8 mouse cellular contexts compared by ENCODE assay signal in genomic region chr3:152396988-152397314, GRCm38 (mm10). TPM values are rescaled to one million over a fixed set of nuclear protein-coding genes. Genes with fewer than 3 reads are reported as not detected.
A peak's percentile ranks its signal among the peaks of the same experiment; 100 is the strongest.
DNase-seq lines count a peak whose midpoint lies in the region; ATAC-seq and TF ChIP-seq lines count a peak whose summit lies in the region.

No protein-coding gene starts in this region.

- intact Hi-C loops in heart, adult 2 months (cut with DNase I): loop anchor here (5.0 kb wide), 1 partner anchor 315 kb away; the partner anchor contains the start of gene Pigk
- intact Hi-C loops in heart, postnatal 25 days (cut with DNase I): loop anchor here (5.0 kb wide), 1 partner anchor 135 kb away; no protein-coding TSS in a partner anchor

- no peak for ATAC-seq in heart, embryonic 15.5 days (replicated peaks; ENCODE audit: insufficient number of reproducible peaks, insufficient read depth, low FRiP score, low read depth)
- no peak for ATAC-seq in liver, embryonic 15.5 days (ENCODE audit: insufficient read depth)
- no peak for ATAC-seq in stomach, embryonic 15.5 days (ENCODE audit: insufficient read depth, low FRiP score, low read depth)
- no peak for ATAC-seq in frontal cortex, adult (ENCODE audit: low TSS enrichment)

- TF ChIP-seq POLR2A in heart, adult 2 months (IDR thresholded peaks at IDR 0.05; ENCODE audit: insufficient read depth, low read depth, low read length): no peak
- TF ChIP-seq POLR2A in testis, adult 2 months (IDR thresholded peaks at IDR 0.05; ENCODE audit: control insufficient read depth, low read depth, low read length): no peak

- H3K9me3 ChIP-seq in heart, embryonic 15.5 days (replicated peaks): no peaks in the 10 kb centered on the region
- H3K9me3 ChIP-seq in liver, embryonic 15.5 days (replicated peaks): no peaks in the 10 kb centered on the region
- H3K9me3 ChIP-seq in stomach, embryonic 15.5 days: no peaks in the 10 kb centered on the region

- peak overlapping the region; percentile 81 for H3K4me2 ChIP-seq in heart, embryonic 15.5 days
- peak overlapping the region; percentile 93 for H3K4me2 ChIP-seq in liver, embryonic 15.5 days
- peak overlapping the region; percentile 72 for H3K4me2 ChIP-seq in stomach, embryonic 15.5 days

- TF ChIP-seq EP300 in heart, adult 2 months (IDR thresholded peaks at IDR 0.05; ENCODE audit: insufficient read depth, low read depth, low read length): no peak

- H3K27me3 ChIP-seq in heart, adult 2 months (ENCODE audit: control insufficient read depth, insufficient read depth, low read length): no peaks in the 10 kb centered on the region
- H3K27me3 ChIP-seq in testis, adult 2 months (ENCODE audit: control insufficient read depth, insufficient read depth, low read length): no peaks in the 10 kb centered on the region
- H3K27me3 ChIP-seq in heart, embryonic 15.5 days: no peaks in the 10 kb centered on the region
- no peaks in the 10 kb centered on the region for H3K27me3 ChIP-seq in liver, embryonic 15.5 days
- no peaks in the 10 kb centered on the region for H3K27me3 ChIP-seq in stomach, embryonic 15.5 days (replicated peaks)

- no peak for DNase-seq in heart, adult 2 months
- DNase-seq in heart, postnatal 25 days (ENCODE audit: low spot score): no peak
- no peak for DNase-seq in testis, postnatal 10 days (ENCODE audit: low spot score)

- H3K79me2 ChIP-seq in heart, adult 2 months (replicated peaks; ENCODE audit: control insufficient read depth, insufficient read depth, low read length): peaks cover 5% of the 10 kb centered on the region

- 1% methylated on average over 10 of the region's 10 CpGs for WGBS in heart, adult 2 months
- under 1% methylated on average over 10 of the region's 10 CpGs for WGBS in heart, embryonic 15.5 days
- WGBS in liver, embryonic 15.5 days (ENCODE audit: insufficient replicate concordance): under 1% methylated on average over 10 of the region's 10 CpGs
- under 1% methylated on average over 10 of the region's 10 CpGs for WGBS in stomach, embryonic 15.5 days

- H3K9ac ChIP-seq in heart, adult 2 months (ENCODE audit: low read depth, low read length): peak overlapping the region; percentile 93
- H3K9ac ChIP-seq in heart, embryonic 15.5 days: peak overlapping the region; percentile 94
- peak overlapping the region; percentile 91 for H3K9ac ChIP-seq in liver, embryonic 15.5 days
- H3K9ac ChIP-seq in stomach, embryonic 15.5 days: peak overlapping the region; percentile 85

- peak overlapping the region; percentile 70 for H3K4me3 ChIP-seq in heart, adult 2 months
- H3K4me3 ChIP-seq in testis, adult 2 months (ENCODE audit: control insufficient read depth, low read depth, low read length): peak overlapping the region; percentile 98
- H3K4me3 ChIP-seq in heart, embryonic 15.5 days: peak overlapping the region; percentile 91
- H3K4me3 ChIP-seq in liver, embryonic 15.5 days (replicated peaks): peak overlapping the region; percentile 99
- peak overlapping the region; percentile 87 for H3K4me3 ChIP-seq in stomach, embryonic 15.5 days (replicated peaks)

- peaks cover 13% of the 10 kb centered on the region for H3K36me3 ChIP-seq in heart, adult 2 months (ENCODE audit: control insufficient read depth, insufficient read depth, low read length)
- no peaks in the 10 kb centered on the region; the same call in 1 of the 2 replicates for H3K36me3 ChIP-seq in testis, adult 2 months (ENCODE audit: control insufficient read depth, insufficient read depth, low read length)
- peaks cover 7% of the 10 kb centered on the region for H3K36me3 ChIP-seq in heart, embryonic 15.5 days
- H3K36me3 ChIP-seq in liver, embryonic 15.5 days (replicated peaks): peaks cover 12% of the 10 kb centered on the region
- 0 out of 2 replicates have a peak, but pooled peaks cover 2% of the 10 kb centered on the region for H3K36me3 ChIP-seq in stomach, embryonic 15.5 days

- peak overlapping the region; percentile 69 for H3K27ac ChIP-seq in heart, adult 2 months
- H3K27ac ChIP-seq in testis, adult 2 months (ENCODE audit: control insufficient read depth, insufficient read depth, low read depth, low read length): peak overlapping the region; percentile 100
- H3K27ac ChIP-seq in heart, embryonic 15.5 days: peak overlapping the region; percentile 100
- H3K27ac ChIP-seq in liver, embryonic 15.5 days (replicated peaks): peak overlapping the region; percentile 98
- peak overlapping the region; percentile 99 for H3K27ac ChIP-seq in stomach, embryonic 15.5 days

- H3K4me1 ChIP-seq in heart, adult 2 months (ENCODE audit: control insufficient read depth, insufficient read depth, low read length): peaks cover 4% of the 10 kb centered on the region
- H3K4me1 ChIP-seq in testis, adult 2 months (ENCODE audit: control insufficient read depth, insufficient read depth, low read length): peaks cover 4% of the 10 kb centered on the region
- peaks cover 42% of the 10 kb centered on the region for H3K4me1 ChIP-seq in heart, embryonic 15.5 days (replicated peaks)
- peaks cover 53% of the 10 kb centered on the region for H3K4me1 ChIP-seq in liver, embryonic 15.5 days (replicated peaks)
- H3K4me1 ChIP-seq in stomach, embryonic 15.5 days: peaks cover 16% of the 10 kb centered on the region; the same call in 1 of the 2 replicates

- no peak for TF ChIP-seq CTCF in heart, adult 2 months (IDR thresholded peaks at IDR 0.05)
- TF ChIP-seq CTCF in testis, adult 2 months (IDR thresholded peaks at IDR 0.05; ENCODE audit: control insufficient read depth, insufficient read depth, insufficient replicate concordance, low read depth, low read length): no peak

RNA-seq across cellular contexts. Expression of gene Zzz3, which starts 1.7 kb away (rescaled TPM):
- 10 to 100 TPM; 20.8 to 23.1 TPM for total RNA-seq in heart, adult 2 months (2021)
- polyA plus RNA-seq in heart, adult 2 months (2012; rRNA removed): 10.4 and 16.6 TPM in 2 replicates
- 10 to 100 TPM; 22.8 to 23.5 TPM for total RNA-seq in heart, postnatal 25 days (2021)
- polyA plus RNA-seq in testis, adult 2 months (2012; rRNA removed): 12.6 and 12.7 TPM in 2 replicates
- 22.7 and 27.0 TPM in 2 replicates for polyA plus RNA-seq in heart, embryonic 15.5 days (2015; fragmentation: Nextera tagmentation; extraction: Ambion mirVana)
- 10.8 and 14.3 TPM in 2 replicates for polyA plus RNA-seq in liver, embryonic 15.5 days (2015; fragmentation: Nextera tagmentation; extraction: Ambion mirVana)
- 41.7 and 44.5 TPM in 2 replicates for polyA plus RNA-seq in stomach, embryonic 15.5 days (2015; fragmentation: Nextera tagmentation; extraction: Ambion mirVana)

RNA-seq across cellular contexts. Expression of gene Usp33, which starts 50.7 kb away (rescaled TPM):
- total RNA-seq in heart, adult 2 months (2021): 10 to 100 TPM; 23.1 to 24.3 TPM
- 9.0 and 19.6 TPM in 2 replicates for polyA plus RNA-seq in heart, adult 2 months (2012; rRNA removed)
- 10 to 100 TPM; 22.3 to 25.2 TPM for total RNA-seq in heart, postnatal 25 days (2021)
- polyA plus RNA-seq in testis, adult 2 months (2012; rRNA removed): 6.3 and 6.5 TPM in 2 replicates
- 25.0 and 29.2 TPM in 2 replicates for polyA plus RNA-seq in heart, embryonic 15.5 days (2015; fragmentation: Nextera tagmentation; extraction: Ambion mirVana)
- polyA plus RNA-seq in liver, embryonic 15.5 days (2015; fragmentation: Nextera tagmentation; extraction: Ambion mirVana): 19.6 and 21.4 TPM in 2 replicates
- 38.7 and 43.2 TPM in 2 replicates for polyA plus RNA-seq in stomach, embryonic 15.5 days (2015; fragmentation: Nextera tagmentation; extraction: Ambion mirVana)

RNA-seq across cellular contexts. Expression of gene Miga1, which starts 56.7 kb away (rescaled TPM):
- 10 to 100 TPM; 11.0 to 12.6 TPM for total RNA-seq in heart, adult 2 months (2021)
- polyA plus RNA-seq in heart, adult 2 months (2012; rRNA removed): 4.2 and 10.2 TPM in 2 replicates
- total RNA-seq in heart, postnatal 25 days (2021): 10 to 100 TPM in 1 of 2 experiments, 1 to 10 TPM in 1; 9.6 to 10.3 TPM
- 3.0 and 3.6 TPM in 2 replicates for polyA plus RNA-seq in testis, adult 2 months (2012; rRNA removed)
- polyA plus RNA-seq in heart, embryonic 15.5 days (2015; fragmentation: Nextera tagmentation; extraction: Ambion mirVana): 12.8 and 13.4 TPM in 2 replicates
- 3.4 and 3.5 TPM in 2 replicates for polyA plus RNA-seq in liver, embryonic 15.5 days (2015; fragmentation: Nextera tagmentation; extraction: Ambion mirVana)
- polyA plus RNA-seq in stomach, embryonic 15.5 days (2015; fragmentation: Nextera tagmentation; extraction: Ambion mirVana): 14.0 and 14.5 TPM in 2 replicates
